Mouse (Mus musculus) adrenal gland, adult 8-10 months (tissue): ENCODE results near the gene Smc1b. TPM values are rescaled to one million over a fixed set of nuclear protein-coding genes. Genes with fewer than 3 reads are reported as not detected.

Experiments
- DNase-seq: peaks from one replicate; pipeline ENCODE4 v3.0.0; 2022
- total RNA-seq, 4 experiments: library from RNA; stranded (reverse); gene quantifications; 2 replicates each; pipeline ENCODE4 v1.2.4; 2022

The Smc1b gene
- total RNA-seq, 4 experiments from 2014 or later, result not detected

DNA sequence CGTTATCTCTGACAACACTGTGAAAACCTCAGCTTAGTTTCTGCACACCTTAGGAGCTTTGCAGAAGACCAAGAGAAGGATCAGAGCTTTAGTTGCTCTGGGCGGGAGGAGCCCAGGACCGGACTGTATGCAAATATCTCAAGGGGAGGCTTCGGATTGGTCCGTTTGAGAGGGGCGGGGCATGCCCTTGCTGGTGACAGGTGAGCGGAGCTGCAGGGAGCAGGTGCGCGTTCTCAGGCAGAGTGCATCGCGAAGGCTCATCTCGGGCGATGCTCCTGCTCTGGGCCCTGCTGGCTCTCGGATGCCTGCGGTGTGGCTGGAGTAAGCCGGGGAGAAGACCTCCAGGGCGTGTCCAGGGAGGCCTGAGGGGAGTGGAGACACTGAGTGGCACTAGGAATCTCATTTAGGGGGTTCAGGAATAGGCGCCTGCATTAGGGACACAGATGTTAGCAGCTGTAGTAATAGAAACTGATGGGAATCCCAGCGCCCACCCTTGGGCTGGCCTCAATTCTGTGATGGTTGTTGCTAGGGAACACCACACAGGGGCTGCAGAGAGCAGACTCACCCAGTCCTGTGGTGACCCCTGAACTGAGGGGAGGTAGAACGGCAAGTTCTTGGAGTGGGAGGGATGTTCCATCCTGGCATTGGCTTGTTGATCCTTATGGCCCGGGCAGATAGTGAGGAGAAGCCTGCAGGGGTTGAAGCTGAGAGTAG is 114.7 kb downstream of the Smc1b start, which contains the start of gene Upk3a:
Upk3a (plus strand) TSS at position 191 of the 714 bp plus-strand sequence.
- DNase-seq, result no peak

DNA sequence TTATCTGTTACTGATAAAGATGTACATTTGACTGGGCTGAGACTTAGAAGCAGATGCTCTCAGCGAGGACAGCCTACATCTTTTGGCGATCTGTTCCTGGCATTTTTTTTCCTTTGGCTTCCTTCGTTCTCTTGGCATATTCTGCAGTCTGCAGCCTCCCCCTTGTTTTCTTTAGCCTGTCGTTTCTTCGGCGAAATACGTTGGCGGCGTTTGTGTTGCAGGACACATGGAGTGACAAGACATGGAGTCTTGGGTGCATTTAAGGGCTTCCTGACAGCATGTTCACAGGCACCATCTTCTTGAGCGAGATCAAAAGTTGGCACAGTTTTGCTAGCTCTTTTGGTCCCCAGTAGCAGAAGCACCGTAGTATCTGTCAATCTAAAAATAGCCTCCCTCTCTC is 116.0 kb downstream of the Smc1b start:
- DNase-seq, result no peak

Other genes with a start within 250 kb of the Smc1b start
- under 1 TPM; 0.20 to 0.55 (median 0.35) TPM for gene Gm29666, start 211.9 kb downstream of the Smc1b start, total RNA-seq
- gene Nup50, start 208.6 kb downstream of the Smc1b start, total RNA-seq, result 10 to 100 TPM; 38.0 to 43.1 (median 41.5) TPM
- 10 to 100 TPM; 36.8 to 56.2 (median 47.5) TPM for gene 5031439G07Rik, start 143.4 kb downstream of the Smc1b start, total RNA-seq
- not detected for gene Upk3a, start 114.8 kb downstream of the Smc1b start, total RNA-seq
- 10 to 100 TPM; 12.6 to 17.2 (median 15.2) TPM for gene Fam118a, start 103.0 kb downstream of the Smc1b start, total RNA-seq
- gene Ribc2, start 114 bp upstream of the Smc1b start, total RNA-seq, result under 1 TPM in 1 of 4 experiments, not detected in 3; 0.16 TPM
- 10 to 100 TPM; 24.9 to 34.2 (median 29.2) TPM for gene Fbln1, start 74.0 kb upstream of the Smc1b start, total RNA-seq
- gene Atxn10, start 204.3 kb upstream of the Smc1b start, total RNA-seq, result 100 to 1,000 TPM; 131 to 142 (median 137) TPM